Mouse (Mus musculus) thymus, adult 2 months (tissue): ENCODE results near the gene Sgsm3.

Experiments
- CTCF ChIP-seq: fragments of 200-500 bp; IDR thresholded peaks from 2 replicates; pipeline ENCODE4 v1.5.1; 2012; ENCODE audit warnings: mild to moderate bottlenecking, control low read depth, low read length, moderate library complexity, borderline replicate concordance; ENCODE audit not compliant: control insufficient read depth, poor library complexity, insufficient read depth; ENCODE audit errors: extremely low read depth
- POLR2A ChIP-seq: fragments of 200-500 bp; IDR thresholded peaks from 2 replicates; pipeline ENCODE4 v1.6.1; 2012; ENCODE audit warnings: mild to moderate bottlenecking, low read length, control low read depth, moderate library complexity; ENCODE audit not compliant: control insufficient read depth, poor library complexity, insufficient read depth; ENCODE audit errors: extremely low read depth

GRCm38 (mm10) chr15:80955836-80956438 is 21.6 kb upstream of the Sgsm3 start:
- TF ChIP-seq CTCF, result no peak
- no peak for TF ChIP-seq POLR2A
